Mouse (Mus musculus): ENCODE results near the gene Atpaf1. TPM values are rescaled to one million over a fixed set of nuclear protein-coding genes. Genes with fewer than 3 reads are reported as not detected.

The Atpaf1 gene
- 10 to 100 TPM; 35.2 to 37.8 TPM for total RNA-seq (2021)
- long read RNA-seq, experiment 1, transcript Atpaf1-203 (9 exons, 2,330 nt), result major isoform, 25 of 32 reads
- long read RNA-seq, experiment 1, partial matches to known transcripts, result 6 of 32 reads
- long read RNA-seq, experiment 1, other reads (novel, unspliced or antisense), result 1 of 32 reads
- long read RNA-seq, experiment 2, transcript Atpaf1-203 (9 exons, 2,330 nt), result major isoform, 34 of 50 reads
- long read RNA-seq, experiment 2, partial matches to known transcripts, result 2 of 50 reads
- long read RNA-seq, experiment 2, other reads (novel, unspliced or antisense), result 14 of 50 reads

DNA sequence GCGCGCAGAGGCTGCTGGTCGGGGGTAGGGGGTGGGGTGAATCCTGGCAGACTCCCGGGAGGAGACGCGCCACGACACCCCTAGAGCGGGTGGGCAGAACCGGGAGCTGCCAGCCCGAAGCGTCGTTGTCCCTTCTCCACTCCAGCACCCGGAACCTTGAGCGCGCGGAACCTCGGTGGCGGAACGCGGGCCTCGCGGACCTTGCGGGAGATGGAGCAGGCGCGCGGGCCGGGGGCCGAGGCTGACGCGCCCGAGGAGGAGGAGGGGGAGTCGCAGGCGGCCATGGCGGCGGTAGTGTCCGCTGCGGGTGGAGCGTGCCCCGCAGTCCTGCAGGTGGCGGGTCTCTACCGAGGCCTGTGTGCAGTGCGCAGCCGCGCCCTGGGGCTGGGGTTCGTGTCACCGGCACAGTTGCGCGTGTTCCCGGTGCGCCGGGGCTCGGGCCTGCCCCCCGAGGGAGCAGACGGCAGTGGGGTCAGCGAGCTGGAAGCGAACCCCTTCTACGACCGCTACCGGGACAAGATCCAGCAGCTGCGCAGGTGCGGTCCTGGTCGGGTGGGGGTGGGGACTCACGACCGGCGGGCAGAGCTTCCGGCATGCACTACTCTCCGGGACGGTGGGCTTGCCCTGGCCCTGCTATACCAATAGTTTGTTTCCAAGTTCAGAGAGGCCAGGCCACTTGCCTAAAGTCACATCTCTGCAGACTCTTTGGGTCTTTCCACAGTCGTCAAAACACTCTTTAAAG lies at the start of gene Atpaf1:
Gene Atpaf1, plus strand, starts transcription at position 44 of the 742 bp plus-strand sequence.
- peak; percentile 74 to 80 for DNase-seq (ENCODE audit: low spot score in 2 of 2)

DNA sequence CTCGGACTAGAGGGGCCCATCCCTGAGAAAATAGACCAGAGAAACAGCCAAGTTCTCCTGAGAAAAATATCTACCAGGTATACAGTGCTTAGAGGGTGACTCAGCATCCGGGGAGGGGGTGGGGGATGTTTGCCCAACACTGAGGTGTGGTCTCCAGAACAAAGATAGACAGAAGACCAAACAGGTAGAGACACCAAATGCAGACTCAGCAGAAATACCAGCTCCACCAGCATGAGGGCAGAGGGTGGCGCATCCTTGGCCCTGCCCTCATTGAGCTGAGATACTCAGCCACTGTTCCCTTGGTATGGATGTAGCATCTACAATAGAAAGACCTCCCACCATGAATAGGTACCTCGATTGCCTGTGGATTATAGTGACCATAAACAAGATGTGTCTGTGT lies 49.7 kb upstream of the Atpaf1 start:
- no peak for DNase-seq (ENCODE audit: low spot score in 2 of 2)

DNA sequence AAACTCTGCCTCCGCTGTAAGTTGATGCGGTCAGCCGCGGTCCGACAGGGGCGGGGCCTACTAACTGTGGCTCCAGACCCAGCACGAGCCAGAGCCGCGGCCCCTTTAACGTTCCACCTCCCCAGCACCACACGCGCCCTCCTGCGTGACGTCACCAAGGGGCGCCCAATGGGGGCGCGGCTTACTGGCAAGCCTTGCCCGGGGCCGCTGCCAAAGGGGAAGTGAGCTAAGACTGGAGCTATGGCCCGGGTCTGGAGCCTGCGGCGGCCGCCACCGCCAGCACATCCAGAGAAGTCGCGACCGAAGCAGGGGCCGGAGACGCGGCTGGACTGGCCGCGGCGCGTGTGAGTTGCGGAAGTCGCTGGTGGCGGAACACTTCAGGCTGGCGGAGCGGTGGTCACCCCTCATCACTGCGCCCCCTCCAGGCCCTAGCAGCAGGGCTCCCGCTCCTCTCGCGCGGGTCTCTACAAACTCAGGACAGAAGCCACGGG lies 47.0 kb upstream of the Atpaf1 start, which contains the start of gene Efcab14:
Gene Efcab14, plus strand, starts transcription at position 194 of the 491 bp plus-strand sequence.
- DNase-seq (ENCODE audit: low spot score in 2 of 2), result peak; percentile 96 to 98

DNA sequence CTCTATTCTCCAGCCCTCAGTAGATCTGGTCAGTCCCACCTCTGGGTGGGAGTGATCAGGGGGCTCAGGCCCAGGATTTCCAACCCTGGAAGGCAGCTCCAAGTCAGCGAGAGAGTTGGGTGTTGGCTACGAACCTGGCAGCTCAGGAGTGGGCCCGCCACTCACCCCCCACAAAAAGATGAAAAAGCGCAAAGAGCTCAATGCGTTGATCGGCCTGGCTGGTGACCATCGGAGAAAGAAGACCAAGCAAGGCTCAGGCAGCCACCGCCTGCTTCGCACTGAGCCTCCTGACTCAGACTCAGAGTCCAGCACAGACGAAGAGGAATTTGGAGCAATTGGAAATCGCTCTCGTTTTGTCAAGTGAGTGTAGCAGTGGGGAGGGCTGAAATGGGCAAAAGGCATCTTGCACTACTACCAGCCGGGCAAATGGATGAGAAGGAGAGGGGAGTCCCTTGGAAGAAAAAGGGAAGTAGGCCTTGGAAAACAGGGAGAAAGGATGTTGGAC lies 46.1 kb upstream of the Atpaf1 start:
- no peak for DNase-seq (ENCODE audit: low spot score in 2 of 2)

DNA sequence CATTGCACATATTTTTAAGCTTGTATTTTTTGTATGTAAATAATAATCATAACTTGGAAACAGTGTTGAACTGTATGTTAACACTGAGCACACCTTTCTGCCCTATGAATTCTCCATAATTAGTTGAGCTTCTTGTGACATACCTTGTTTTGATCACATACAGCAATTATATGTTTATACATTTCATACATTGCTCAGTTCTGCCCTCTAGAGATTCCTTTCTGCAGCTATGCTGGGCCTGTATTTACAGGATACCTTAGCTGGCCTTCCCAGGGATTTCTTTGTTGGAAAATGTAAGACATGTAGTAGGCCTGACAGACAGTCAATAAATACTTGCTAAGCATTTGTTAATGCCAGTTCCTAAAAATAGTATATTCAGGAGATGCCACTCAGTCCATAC lies 42.0 kb upstream of the Atpaf1 start:
- DNase-seq (ENCODE audit: low spot score in 2 of 2), result no peak

DNA sequence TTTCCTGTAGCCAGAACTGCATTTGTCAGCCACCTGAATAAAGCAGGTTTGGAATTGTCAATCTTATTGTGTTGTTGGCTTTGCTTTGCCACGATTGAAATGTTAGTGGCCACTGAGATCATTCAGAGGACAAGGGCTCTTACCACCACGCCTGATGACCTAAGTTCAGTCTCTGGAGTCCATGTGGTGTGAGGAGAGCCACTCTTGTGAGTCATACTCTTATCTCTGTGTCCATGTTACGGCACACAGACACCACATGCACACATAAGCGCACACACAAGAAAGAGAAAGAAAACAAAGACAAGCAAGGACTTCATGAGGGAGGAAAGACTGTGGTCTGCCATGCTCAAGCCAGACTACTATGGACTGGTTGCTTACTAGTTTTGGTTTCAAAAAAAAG lies 41.5 kb upstream of the Atpaf1 start:
- no peak for DNase-seq (ENCODE audit: low spot score in 2 of 2)

DNA sequence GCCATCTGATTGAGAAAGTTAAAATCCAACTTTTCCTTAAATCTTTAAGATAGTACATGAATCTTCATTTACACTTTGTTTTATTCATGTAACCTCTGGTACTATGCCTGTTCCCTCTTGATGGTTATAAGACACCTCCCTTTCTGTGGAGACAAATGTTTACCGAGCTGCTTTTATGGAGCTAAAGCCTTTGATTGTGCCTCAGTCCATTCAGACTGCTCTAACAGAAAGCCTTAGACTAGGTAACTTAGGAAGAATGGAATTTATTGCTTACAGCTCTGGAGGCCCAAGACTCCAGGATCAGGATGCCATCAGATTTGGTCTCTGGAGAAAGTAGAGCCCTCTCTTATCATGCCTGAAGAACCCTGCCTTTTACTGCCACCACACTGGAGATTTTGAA lies 36.4 kb upstream of the Atpaf1 start:
- no peak for DNase-seq (ENCODE audit: low spot score in 2 of 2)

DNA sequence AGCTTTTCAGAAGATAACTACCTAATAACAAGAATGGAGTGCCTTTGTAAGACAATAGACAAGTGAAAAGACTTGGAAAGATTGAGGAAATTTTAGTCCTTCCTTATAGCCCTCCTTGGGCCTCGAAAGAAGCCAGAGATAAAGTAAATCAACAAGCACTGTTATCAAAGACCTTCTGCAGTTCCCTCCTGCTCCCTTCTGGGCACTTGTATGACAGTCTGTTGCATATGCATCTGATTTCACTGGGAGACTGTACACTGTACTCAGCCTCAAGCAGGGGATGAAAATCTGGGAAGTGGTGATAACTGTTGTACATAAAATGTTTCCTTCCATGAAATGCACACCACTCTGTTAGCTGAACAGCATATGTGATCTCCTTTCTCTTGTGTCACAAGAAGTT lies 35.3 kb upstream of the Atpaf1 start:
- DNase-seq (ENCODE audit: low spot score in 2 of 2), result no peak

DNA sequence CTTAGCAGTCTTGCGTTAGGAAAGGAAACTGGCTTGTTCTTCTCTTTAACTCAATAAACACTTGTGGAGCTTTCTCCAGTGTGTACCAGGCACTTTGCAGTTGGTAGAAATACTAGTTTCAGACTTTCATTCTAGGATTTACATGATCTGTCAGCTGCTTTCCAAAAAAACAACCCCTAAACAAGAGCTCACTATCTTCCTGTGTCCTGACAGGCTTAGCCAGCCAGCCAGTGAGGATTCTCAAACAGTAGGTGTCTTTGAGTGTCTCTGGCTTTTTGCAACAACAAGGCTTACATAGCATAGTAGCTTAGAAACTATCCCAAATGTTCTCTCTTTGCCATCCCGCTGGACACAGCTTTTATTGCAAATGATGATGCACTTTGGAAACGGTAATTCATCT lies 30.5 kb upstream of the Atpaf1 start:
- peak in 1 of 2 experiments; percentile 22 for DNase-seq (ENCODE audit: low spot score in 2 of 2)

DNA sequence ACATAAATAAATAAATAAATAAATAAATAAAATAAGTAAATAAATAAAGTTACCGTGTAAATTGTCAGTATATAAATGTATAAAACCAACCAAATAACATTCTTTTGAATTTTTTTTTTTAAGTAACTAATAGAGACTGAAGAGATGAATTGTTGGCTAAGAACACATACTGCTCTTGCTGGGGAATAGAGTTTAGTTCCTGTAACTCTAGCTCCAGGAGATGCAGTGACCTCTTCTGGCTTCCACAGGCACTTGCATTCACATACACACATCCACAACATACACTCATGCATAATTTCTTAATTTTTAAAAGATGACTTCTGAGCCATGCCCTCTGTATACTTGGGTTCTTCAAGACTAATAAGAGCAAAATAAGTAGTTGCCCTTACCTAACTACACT lies 29.8 kb upstream of the Atpaf1 start:
- no peak for DNase-seq (ENCODE audit: low spot score in 2 of 2)

DNA sequence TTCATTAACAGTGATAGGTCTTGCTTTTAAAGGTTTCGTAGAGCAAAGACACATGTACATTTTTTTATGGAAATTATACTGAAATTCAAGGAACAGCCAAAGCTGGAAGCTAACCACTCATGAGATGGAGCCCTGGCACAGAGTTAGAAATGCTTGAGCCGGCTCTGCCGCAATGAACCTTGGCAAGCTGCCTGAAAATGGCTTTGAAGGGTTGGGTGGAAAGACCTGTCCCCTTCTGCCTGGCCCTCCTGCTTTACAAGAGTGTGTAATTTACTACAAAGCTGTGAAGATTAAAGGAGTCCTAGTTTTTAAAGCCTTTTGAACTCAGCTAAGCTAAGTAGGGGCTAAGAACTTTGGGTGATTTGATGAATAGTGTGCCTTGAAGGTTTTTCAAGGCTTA lies 23.4 kb upstream of the Atpaf1 start:
- DNase-seq (ENCODE audit: low spot score in 2 of 2), result peak in 1 of 2 experiments; percentile 41

DNA sequence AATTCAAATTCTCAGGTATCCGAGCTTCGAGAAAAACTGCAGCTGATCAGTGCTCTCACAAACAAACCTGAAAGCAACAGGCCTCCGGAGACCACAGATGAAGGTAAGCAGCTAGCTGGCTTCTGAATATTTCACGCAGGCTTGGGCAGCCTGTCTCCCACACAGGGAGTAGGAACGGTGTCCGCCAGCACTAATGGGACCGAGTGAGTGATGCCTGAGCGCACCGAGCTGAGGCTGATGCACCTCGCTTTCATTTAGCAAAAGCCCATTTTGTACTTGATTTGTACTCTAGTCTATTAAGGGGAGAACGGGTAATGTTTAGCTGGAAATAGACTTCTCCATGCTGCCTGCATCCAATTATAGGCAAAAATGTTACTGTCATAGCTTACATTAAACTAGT lies 20.0 kb upstream of the Atpaf1 start:
- no peak for DNase-seq (ENCODE audit: low spot score in 2 of 2)

DNA sequence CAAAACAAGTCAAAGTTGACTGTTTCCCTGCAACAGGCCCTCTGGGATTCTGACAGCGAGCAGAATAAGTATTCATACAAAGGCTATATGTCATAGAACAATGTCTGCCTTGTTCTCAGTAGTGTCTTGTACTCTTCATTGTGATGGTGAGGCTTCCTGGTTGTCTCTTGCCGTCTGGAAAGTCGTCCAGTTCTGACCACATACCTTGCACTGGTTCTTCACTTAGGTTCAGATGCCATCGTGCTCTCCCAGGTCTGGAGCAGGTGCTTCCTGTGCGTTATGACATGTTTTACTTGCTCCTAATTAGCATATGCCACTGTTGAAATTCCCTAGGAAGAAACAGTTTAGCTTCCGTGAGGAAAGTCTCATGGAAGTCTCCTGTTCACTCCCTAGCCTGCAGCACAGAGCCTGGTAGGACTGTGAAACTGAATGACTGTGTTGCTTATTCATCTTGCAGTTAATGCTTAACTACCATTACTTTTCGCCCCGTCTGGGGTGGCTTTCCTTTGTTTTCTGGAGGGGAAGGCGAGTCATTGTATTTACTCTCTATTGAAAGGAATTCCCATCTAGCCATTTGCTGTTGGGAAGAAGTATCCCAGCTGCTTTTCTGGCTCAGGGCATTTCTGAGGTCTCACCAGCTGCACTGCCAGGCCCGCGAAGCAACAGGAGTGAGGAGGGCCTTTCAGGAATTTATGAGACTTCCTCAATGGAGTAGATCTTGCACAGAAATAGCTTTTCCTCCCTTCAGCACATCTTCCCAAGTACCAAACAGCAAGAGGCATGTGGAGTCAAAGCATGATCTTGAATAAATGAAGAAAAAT lies 16.8 kb upstream of the Atpaf1 start:
- DNase-seq (ENCODE audit: low spot score in 2 of 2), result no peak

DNA sequence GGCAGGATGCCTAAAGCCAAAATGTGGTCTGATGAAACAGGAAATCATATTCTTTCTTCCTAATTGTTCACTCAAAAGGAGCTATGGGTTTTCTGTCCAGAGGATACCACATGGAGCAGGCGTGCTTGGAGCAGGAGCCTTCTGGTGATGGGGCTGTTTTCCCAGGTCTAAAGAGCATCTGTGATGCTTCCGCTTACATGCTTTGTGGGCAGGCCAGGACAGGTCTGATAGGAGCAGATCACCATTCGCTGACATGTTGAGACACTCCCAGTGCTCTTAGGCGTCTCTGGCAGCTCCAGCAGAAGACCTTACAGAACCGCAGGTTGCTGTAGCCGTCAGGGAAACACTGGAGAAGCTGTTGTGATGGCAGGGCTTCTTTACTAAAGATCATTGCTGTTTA lies 9.6 kb upstream of the Atpaf1 start:
- DNase-seq (ENCODE audit: low spot score in 2 of 2), result no peak

DNA sequence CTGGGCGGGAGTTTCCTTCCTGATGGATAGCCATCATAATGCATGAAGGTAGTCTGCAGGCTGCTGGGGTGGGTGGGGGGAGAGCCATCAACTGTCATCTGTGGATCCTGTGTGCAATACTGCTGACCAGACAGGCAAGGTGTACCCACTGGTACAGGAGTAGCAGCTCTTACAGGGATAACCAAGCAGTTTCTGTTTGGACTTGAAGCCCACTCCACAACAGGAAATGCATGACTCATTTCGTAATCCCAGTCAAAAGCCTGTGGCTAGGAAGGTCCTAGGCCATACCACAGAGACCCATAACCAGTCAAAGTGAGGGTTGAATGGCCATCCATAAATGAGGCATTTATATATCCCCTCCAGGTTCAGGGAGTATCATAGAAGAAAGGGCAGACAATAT lies 7.0 kb upstream of the Atpaf1 start:
- DNase-seq (ENCODE audit: low spot score in 2 of 2), result no peak

DNA sequence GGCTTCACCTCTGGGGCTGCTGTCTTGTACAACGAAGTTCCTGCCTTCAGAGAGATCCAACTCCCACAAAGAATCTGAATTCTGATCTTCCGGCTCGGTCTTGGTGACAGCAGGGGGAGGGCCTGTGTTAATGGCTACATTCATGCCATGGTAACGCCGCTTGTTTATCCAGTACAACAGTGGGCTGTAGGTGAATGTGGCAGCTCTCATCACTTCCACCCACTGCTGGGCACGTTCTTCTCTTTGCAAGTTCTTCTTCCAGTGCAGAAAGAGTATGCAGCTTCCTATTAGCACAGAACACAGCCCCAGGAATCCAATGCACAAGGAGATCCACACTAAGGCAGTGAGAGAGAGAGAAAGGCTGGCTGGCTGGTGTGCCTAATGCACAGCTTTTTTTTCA lies 4.3 kb upstream of the Atpaf1 start:
- no peak for DNase-seq (ENCODE audit: low spot score in 2 of 2)

DNA sequence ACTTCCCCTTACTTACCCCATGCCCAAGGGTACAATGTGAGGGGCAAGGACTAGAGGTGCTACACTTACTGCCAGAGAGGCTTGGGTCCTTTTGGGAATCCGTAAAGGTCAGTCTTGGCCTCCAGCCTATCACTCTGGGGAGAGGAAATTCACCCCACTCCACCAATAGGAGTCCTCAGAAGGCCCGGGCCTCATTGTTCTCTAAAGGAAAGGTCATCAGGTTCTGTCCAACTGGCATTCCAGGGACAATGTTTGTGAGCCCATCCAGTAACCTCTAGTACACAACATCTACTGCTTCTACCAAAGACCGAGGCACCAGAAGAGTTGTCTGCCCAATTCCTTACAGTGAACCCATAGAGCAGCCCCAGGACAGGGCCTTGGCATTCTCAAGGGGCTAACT lies 3.7 kb upstream of the Atpaf1 start, which contains the start of gene Tex38:
Gene Tex38, minus strand, starts transcription at position 101 of the 400 bp plus-strand sequence.
- DNase-seq (ENCODE audit: low spot score in 2 of 2), result no peak

DNA sequence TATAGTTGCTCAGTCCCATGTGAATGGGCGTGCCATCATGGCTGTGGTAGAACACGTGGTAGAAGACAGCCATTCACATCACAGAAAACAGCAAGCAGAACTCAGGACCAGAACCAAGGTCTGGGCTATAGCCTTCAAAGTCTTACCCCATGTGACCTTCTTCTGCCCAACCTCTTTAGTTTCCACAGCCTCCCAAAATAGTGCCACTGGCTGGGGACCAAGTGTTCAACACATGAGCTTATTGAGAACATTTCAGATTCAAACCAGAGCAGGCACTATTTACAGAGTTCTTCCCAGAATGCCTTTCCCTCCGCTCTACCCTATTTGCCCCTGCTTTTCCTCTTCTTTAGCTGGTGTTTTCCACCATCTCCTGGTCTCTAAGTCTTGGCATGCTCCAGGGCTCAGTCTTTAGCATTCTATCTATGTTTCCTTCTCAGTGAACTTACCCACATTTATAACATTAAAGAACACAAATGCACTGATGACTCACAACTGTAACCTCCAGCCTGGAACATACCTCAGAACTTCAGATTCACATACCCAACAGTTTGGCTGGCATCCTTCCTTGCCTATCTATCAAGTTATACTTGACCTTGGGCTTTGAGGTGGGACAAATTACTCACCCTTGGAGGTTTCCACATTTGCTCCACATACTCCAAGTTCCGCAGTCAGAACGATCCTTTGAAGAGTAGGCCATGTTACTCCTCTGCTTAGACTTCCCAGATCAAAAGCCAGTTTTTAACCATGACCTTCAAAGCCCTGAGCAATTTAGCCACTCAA lies 2.4 kb upstream of the Atpaf1 start:
- DNase-seq (ENCODE audit: low spot score in 2 of 2), result no peak

DNA sequence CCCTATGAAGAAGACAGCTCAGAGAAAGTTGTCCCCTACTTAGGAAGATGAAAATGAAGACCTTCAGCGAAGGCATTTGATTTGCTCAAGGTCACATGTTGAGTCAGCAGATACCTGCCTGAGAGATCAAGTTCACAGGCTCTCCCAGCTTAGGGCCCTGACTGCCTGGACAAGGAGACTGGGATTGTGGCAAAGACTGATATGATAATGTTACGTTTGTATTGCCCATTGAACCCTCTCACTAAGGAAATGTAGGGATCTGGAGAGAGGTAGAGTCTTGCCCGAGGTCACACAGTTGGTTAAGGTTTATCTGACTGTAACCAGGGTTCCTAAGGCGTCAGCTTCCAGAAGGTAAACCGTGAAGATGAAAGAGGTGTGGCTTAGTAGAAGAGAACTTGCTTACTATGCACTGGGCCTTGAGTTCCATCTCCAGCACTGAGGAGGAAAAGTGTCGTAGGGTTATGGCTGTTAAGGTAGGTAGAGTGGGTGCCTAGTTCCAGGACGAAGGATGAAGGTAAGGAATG lies 961 bp downstream of the Atpaf1 start:
- DNase-seq (ENCODE audit: low spot score in 2 of 2), result no peak

DNA sequence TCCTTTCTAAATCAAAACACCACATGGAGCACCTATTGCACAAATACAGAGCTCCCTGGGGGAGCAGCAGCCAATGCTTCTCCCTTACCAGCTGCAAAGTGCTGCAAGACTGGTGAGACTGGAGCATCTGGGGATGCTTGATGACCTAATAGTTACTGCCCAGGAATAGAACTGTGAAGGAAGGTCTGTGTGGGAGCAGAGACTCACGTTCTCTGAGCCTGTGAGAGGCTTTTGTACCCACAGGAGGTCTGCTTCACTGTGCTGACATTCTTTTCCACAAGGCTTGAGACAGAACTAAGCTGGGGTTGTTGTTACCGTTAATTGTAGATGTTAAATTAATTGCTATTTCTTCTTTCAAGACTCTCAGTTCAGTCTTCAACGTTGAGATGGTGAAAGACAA lies 6.3 kb downstream of the Atpaf1 start:
- no peak for DNase-seq (ENCODE audit: low spot score in 2 of 2)
